Mouse (Mus musculus) heart, postnatal 0 days (tissue): ENCODE measurements around the gene G2e3. TPM values are rescaled to one million over a fixed set of nuclear protein-coding genes. Genes with fewer than 3 reads are reported as not detected.

Experiments used
- ATAC-seq: fragments of 200-750 bp; cut with Nextera tagmentation; 2 replicates; pipeline ENCODE4 v1.8.0; 2017; ENCODE audit warnings: low read depth, moderate number of reproducible peaks, moderate library complexity; ENCODE audit not compliant: insufficient read depth
- DNase-seq: peaks from one replicate; pipeline ENCODE4 v3.0.0-alpha.2; 2016; ENCODE audit warnings: low spot score
- H3K27ac ChIP-seq: fragments of 300-500 bp; sonication (generic); 2 replicates; pipeline ENCODE4 v1.5.1; 2014; ENCODE audit warnings: low read depth, mild to moderate bottlenecking
- H3K27me3 ChIP-seq: fragments of 300-500 bp; sonication (generic); 2 replicates; pipeline ENCODE4 v1.6.1; 2014; ENCODE audit warnings: low read length, mixed read lengths; ENCODE audit not compliant: control insufficient read depth, insufficient read depth
- H3K36me3 ChIP-seq: fragments of 300-500 bp; sonication (generic); replicated peaks from 2 replicates; pipeline ENCODE4 v1.6.1; 2014; ENCODE audit warnings: low read length, mixed read lengths; ENCODE audit not compliant: control insufficient read depth, insufficient read depth
- H3K4me1 ChIP-seq: fragments of 300-500 bp; sonication (generic); 2 replicates; pipeline ENCODE4 v1.6.1; 2014; ENCODE audit warnings: antibody characterized with exemption; ENCODE audit not compliant: control insufficient read depth, insufficient read depth
- H3K4me2 ChIP-seq: fragments of 300-500 bp; sonication (generic); 2 replicates; pipeline ENCODE4 v1.6.1; 2014; ENCODE audit warnings: low read depth, mild to moderate bottlenecking, low read length, moderate library complexity
- H3K4me3 ChIP-seq: fragments of 300-500 bp; sonication (generic); 2 replicates; pipeline ENCODE4 v1.5.1; 2014; ENCODE audit warnings: low read depth, low read length
- H3K9ac ChIP-seq: fragments of 300-500 bp; sonication (generic); replicated peaks from 2 replicates; pipeline ENCODE4 v1.6.1; 2014; ENCODE audit warnings: low read depth, low read length, mixed read lengths
- H3K9me3 ChIP-seq: fragments of 300-500 bp; sonication (generic); replicated peaks from 2 replicates; pipeline ENCODE4 v1.6.1; 2016; ENCODE audit warnings: low read length; ENCODE audit not compliant: control insufficient read depth
- CTCF ChIP-seq: IDR thresholded peaks from 2 replicates; pipeline ENCODE4 v1.5.1; 2016; ENCODE audit warnings: antibody characterized with exemption, control low read depth, low read depth
- EP300 ChIP-seq: IDR thresholded peaks from 2 replicates; pipeline ENCODE4 v1.6.1; 2016; ENCODE audit warnings: antibody characterized with exemption, low read depth
- WGBS: fragments of 180-500 bp; shearing (Covaris S2); extraction: QIAGEN DNeasy Blood & Tissue Kit; methylation state at CpG from one replicate; pipeline ENCODE4 v1.1.7; 2014; 5-methylcytosine and 5-hydroxymethylcytosine counted together
- polyA plus RNA-seq: library from polyadenylated mRNA; unstranded; fragments of >200 nt; fragmentation: Nextera tagmentation; extraction: Ambion mirVana; gene quantifications from 2 replicates; pipeline ENCODE4 v1.2.1, GENCODE M21; 2015
- total RNA-seq: library from RNA; depleted of rRNA; stranded (reverse); fragments of >200 nt; gene quantifications from 2 replicates; pipeline ENCODE4 v1.2.3, GENCODE M21; 2014; ENCODE audit warnings: low replicate concordance; rRNA removed

Gene G2e3
- total and polyA plus RNA-seq, 2 experiments from 2014 or later = 6.8 to 14.7 TPM

DNA sequence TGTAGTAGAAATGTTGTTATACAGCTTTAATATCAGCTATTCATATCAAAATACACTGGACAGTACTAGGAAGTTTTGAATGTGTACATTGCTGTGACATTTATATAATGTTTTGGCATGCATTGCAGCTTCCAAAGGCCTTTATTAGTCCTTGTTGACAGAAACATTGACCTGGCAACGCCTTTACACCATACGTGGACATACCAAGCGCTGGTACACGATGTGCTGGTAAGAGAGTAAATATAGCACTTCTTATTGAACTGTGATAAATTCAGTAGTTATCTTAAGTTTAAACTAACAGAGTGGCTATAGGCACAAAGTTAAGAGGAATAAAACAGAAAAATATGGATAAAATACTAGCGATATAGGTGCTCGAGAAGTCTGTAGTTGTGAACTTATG lies 52.0 kb downstream of the G2e3 start:
- H3K9me3 ChIP-seq = no peaks in the 10 kb centered on the region
- H3K9ac ChIP-seq = no peak overlapping the region
- no peak overlapping the region for H3K4me3 ChIP-seq
- H3K4me1 ChIP-seq = no peaks in the 10 kb centered on the region
- H3K4me2 ChIP-seq = no peak overlapping the region
- DNase-seq (no peak), ATAC-seq (no peak)
- no peak for TF ChIP-seq CTCF
- H3K27ac ChIP-seq = no peak overlapping the region
- H3K36me3 ChIP-seq = peaks cover 78% of the 10 kb centered on the region
- no peaks in the 10 kb centered on the region for H3K27me3 ChIP-seq
- 88% methylated on average over 6 of the region's 6 CpGs for WGBS

DNA sequence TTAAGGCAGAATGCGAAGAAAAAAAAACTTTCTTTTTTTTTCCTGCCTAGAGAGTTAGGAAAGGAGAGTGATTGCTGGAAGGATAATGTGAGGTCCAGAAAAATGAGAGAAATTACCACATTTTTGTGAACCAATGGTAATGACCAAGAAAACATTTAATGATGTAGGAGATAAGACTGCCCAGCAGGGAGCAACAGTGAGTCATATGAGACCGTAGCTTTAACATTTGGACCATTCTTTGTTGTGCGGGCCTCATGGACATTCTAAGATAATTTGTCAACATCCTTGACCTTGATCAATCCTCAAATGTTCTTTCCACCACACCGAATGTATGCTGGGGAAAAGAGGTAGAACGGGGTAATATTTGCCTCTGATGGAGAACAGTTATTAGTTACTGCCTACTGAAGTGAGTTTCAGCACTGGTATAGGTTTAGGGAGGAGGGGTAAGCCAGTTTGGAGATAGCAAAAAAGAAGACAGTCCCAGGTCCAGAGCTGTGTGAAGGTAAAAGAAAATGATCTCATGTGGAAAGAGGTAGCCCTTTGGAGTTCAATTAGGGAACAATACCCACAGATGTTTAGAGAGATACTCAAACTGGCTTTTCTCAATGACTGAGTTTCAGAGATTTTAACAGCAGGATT lies 54.3 kb downstream of the G2e3 start:
- ATAC-seq = no peak
- H3K27ac ChIP-seq = no peak overlapping the region
- no peak overlapping the region for H3K9ac ChIP-seq
- H3K36me3 ChIP-seq = peaks cover 66% of the 10 kb centered on the region
- 68% methylated on average over 5 of the region's 5 CpGs for WGBS
- H3K4me3 ChIP-seq = no peak overlapping the region
- H3K27me3 ChIP-seq = no peaks in the 10 kb centered on the region
- no peak for DNase-seq
- H3K4me1 ChIP-seq = no peaks in the 10 kb centered on the region
- H3K9me3 ChIP-seq = no peaks in the 10 kb centered on the region
- TF ChIP-seq EP300 (no peak), CTCF (peak; percentile 49)
- H3K4me2 ChIP-seq = no peak overlapping the region

DNA sequence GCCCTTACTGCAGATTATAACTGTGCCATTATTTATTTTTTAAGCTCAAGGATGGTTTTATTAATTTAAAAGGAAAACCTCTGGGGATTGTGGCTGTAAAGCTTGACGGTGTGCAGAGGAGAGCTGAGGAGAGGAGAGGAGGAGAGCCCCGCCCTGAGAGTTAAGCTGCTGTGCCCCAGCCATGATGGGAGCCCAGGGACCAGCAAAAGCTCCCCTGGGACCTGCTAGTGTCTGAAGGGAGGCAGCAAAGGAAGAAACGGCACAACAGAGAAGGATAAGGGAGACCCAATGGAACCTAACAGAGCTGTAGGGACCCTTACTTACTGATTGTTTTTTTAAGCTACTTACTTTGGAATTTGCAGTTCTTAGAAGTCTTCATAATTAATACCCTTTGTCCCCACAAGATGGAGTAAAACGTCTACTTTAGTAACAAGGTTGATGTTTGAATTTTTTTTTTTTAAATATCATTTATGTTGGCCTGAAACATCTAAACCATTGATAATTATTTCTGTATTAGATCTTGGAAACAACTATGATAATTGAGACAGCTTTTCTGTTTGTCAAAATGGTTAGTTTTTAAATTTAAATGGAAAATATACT lies 56.2 kb downstream of the G2e3 start:
- peaks cover 54% of the 10 kb centered on the region for H3K36me3 ChIP-seq
- TF ChIP-seq CTCF (no peak), EP300 (no peak)
- no peak overlapping the region for H3K4me3 ChIP-seq
- H3K4me2 ChIP-seq = no peak overlapping the region
- ATAC-seq (no peak), DNase-seq (peak; percentile 10)
- H3K9ac ChIP-seq = no peak overlapping the region
- H3K27ac ChIP-seq = no peak overlapping the region
- no peaks in the 10 kb centered on the region for H3K4me1 ChIP-seq
- H3K27me3 ChIP-seq = no peaks in the 10 kb centered on the region
- WGBS = 51% methylated on average over 4 of the region's 4 CpGs
- H3K9me3 ChIP-seq = no peaks in the 10 kb centered on the region

DNA sequence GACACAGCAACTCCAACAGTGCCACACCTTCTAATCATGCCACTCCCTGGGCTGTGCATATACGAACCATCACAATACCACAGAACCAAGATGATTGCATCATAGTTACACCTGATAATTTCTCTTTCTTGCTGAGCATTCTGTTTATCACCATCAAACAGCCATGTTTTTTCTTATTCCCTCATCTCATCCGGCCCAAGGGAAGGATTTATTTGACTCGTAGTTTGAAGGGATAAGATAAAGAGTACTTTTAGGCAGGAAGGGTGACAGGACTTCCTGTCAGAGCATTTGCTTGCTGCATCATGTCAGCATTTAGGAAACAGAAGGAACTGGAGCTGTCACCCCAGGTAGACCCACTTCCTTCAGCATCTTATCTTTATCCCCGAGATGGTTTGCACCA lies 63.5 kb downstream of the G2e3 start:
- Histone ChIP-seq H3K4me2 (no peak overlapping the region), H3K4me3 (no peak overlapping the region), H3K4me1 (no peaks in the 10 kb centered on the region), H3K36me3 (peaks cover 48% of the 10 kb centered on the region), H3K9ac (no peak overlapping the region), H3K27ac (no peak overlapping the region), H3K27me3 (no peaks in the 10 kb centered on the region), H3K9me3 (no peaks in the 10 kb centered on the region)
- ATAC-seq (no peak), DNase-seq (no peak)
- WGBS = 60% methylated on average over 4 of the region's 4 CpGs
- TF ChIP-seq EP300 (no peak), CTCF (no peak)

Other genes with a start within 250 kb of the G2e3 start
- 23.4 and 33.9 TPM in 2 replicates for gene Scfd1, start 29.4 kb downstream of the G2e3 start, total RNA-seq
- 54.1 and 54.2 TPM in 2 replicates for gene Scfd1, start 29.4 kb downstream of the G2e3 start, polyA plus RNA-seq
- 1.1 and 5.5 TPM in 2 replicates for gene Coch, start 245.3 kb downstream of the G2e3 start, total RNA-seq
- 0.84 and 0.90 TPM in 2 replicates for gene Coch, start 245.3 kb downstream of the G2e3 start, polyA plus RNA-seq